ENCODE assay signal across 8 mouse cellular contexts in genomic region chr13:35469361-35470198, GRCm38 (mm10).
DNase-seq lines count a peak whose midpoint lies in the region; ATAC-seq lines count a peak whose summit lies in the region.

No protein-coding gene starts in this region.

- no peaks in the 10 kb centered on the region for H3K27me3 ChIP-seq in embryonic facial prominence, embryonic 14.5 days (replicated peaks; ENCODE audit: control insufficient read depth, insufficient read depth, low read length)
- no peaks in the 10 kb centered on the region for H3K27me3 ChIP-seq in embryonic facial prominence, embryonic 10.5 days (replicated peaks; ENCODE audit: low read depth, poor library complexity, severe bottlenecking)

- H3K9me3 ChIP-seq in embryonic facial prominence, embryonic 14.5 days (ENCODE audit: control insufficient read depth, low read length), result no peaks in the 10 kb centered on the region
- H3K9me3 ChIP-seq in embryonic facial prominence, embryonic 10.5 days, result no peaks in the 10 kb centered on the region

- H3K9ac ChIP-seq in embryonic facial prominence, embryonic 14.5 days (ENCODE audit: low read depth, low read length), result no peak overlapping the region

- ATAC-seq in embryonic facial prominence, embryonic 14.5 days (ENCODE audit: low read depth), result peak; percentile 68
- ATAC-seq in CD4-positive, CD25-positive, alpha-beta regulatory T cell, adult 4 months, result no peak
- ATAC-seq in monocyte, adult 5-6 weeks (replicated peaks; ENCODE audit: insufficient number of reproducible peaks, low FRiP score, low TSS enrichment, poor library complexity, severe bottlenecking), result no peak

- H3K4me2 ChIP-seq in embryonic facial prominence, embryonic 14.5 days (ENCODE audit: low read depth, low read length), result no peak overlapping the region

- DNase-seq in embryonic facial prominence, embryonic 14.5 days (ENCODE audit: low spot score), result peak; percentile 96
- no peak for DNase-seq in embryonic facial prominence, embryonic 10.5 days (ENCODE audit: low spot score)
- peak; percentile 60 for DNase-seq in urinary bladder, postnatal 14 days (ENCODE audit: low spot score)
- no peak for DNase-seq in urinary bladder, postnatal 10 days (ENCODE audit: low spot score)
- peak; percentile 24 to 29 for DNase-seq in kidney, postnatal 4 days
- DNase-seq in lung, postnatal 14 days, result peak; percentile 80

- H3K4me1 ChIP-seq in embryonic facial prominence, embryonic 14.5 days (ENCODE audit: control insufficient read depth, insufficient read depth, low read length), result no peaks in the 10 kb centered on the region
- H3K4me1 ChIP-seq in embryonic facial prominence, embryonic 10.5 days, result no peaks in the 10 kb centered on the region

- WGBS in embryonic facial prominence, embryonic 14.5 days, result 51% methylated on average over 11 of the region's 11 CpGs
- WGBS in embryonic facial prominence, embryonic 10.5 days, result 83% methylated on average over 11 of the region's 11 CpGs

- no peak overlapping the region for H3K4me3 ChIP-seq in embryonic facial prominence, embryonic 14.5 days (ENCODE audit: low read depth, low read length)
- H3K4me3 ChIP-seq in embryonic facial prominence, embryonic 10.5 days, result no peak overlapping the region

- no peaks in the 10 kb centered on the region for H3K36me3 ChIP-seq in embryonic facial prominence, embryonic 14.5 days (ENCODE audit: control insufficient read depth, insufficient read depth, low read length)
- no peaks in the 10 kb centered on the region for H3K36me3 ChIP-seq in embryonic facial prominence, embryonic 10.5 days (replicated peaks)

- H3K27ac ChIP-seq in embryonic facial prominence, embryonic 14.5 days (replicated peaks; ENCODE audit: low read depth, low read length), result no peak overlapping the region
- no peak overlapping the region for H3K27ac ChIP-seq in embryonic facial prominence, embryonic 10.5 days (replicated peaks)

Comparison
In these comparisons a context has a peak if more than half of its experiments do, and no peak if none do; other contexts are left out.
1. DNase-seq: peak in embryonic facial prominence, embryonic 14.5 days (single experiment), urinary bladder, postnatal 14 days (single experiment), kidney, postnatal 4 days (2 of 2) and lung, postnatal 14 days (single experiment); none in embryonic facial prominence, embryonic 10.5 days (single experiment) and urinary bladder, postnatal 10 days (single experiment).